Mouse (Mus musculus): ENCODE measurements around the gene Ppm1l. TPM values are rescaled to one million over a fixed set of nuclear protein-coding genes. Genes with fewer than 3 reads are reported as not detected.
"Not testable (repeated sequence)": the region's sequence is repeated elsewhere in the genome, so short reads cannot be mapped to it uniquely, and the experiment has no call there.

The Ppm1l gene
- total RNA-seq, 2 experiments from 2014 or later, result 1.5 to 2.2 TPM

GRCm38 (mm10) chr3:69527384-69527783 is 210.7 kb downstream of the Ppm1l start:
- peak; percentile 42 for ATAC-seq (replicated peaks; ENCODE audit: poor library complexity)

- no peak for ATAC-seq (replicated peaks; ENCODE audit: poor library complexity)
These were observed 212.9 kb downstream of the Ppm1l start for GRCm38 (mm10) chr3:69529576-69529975.

GRCm38 (mm10) chr3:69531511-69531910 is 214.8 kb downstream of the Ppm1l start:
- no peak for ATAC-seq (replicated peaks; ENCODE audit: poor library complexity)

GRCm38 (mm10) chr3:69532687-69533086 is 216.0 kb downstream of the Ppm1l start:
- no peak for ATAC-seq (replicated peaks; ENCODE audit: poor library complexity)

- no peak for ATAC-seq (replicated peaks; ENCODE audit: poor library complexity)
These were observed 218.8 kb downstream of the Ppm1l start for GRCm38 (mm10) chr3:69535486-69535885.

GRCm38 (mm10) chr3:69535941-69536647 is 219.4 kb downstream of the Ppm1l start:
- no peak for ATAC-seq (replicated peaks; ENCODE audit: poor library complexity)

- no peak for ATAC-seq (replicated peaks; ENCODE audit: poor library complexity)
These were observed 226.3 kb downstream of the Ppm1l start for GRCm38 (mm10) chr3:69542962-69543361.

- ATAC-seq (replicated peaks; ENCODE audit: poor library complexity), result no peak
These were observed 227.1 kb downstream of the Ppm1l start for GRCm38 (mm10) chr3:69543730-69544129.

- no peak for ATAC-seq (replicated peaks; ENCODE audit: poor library complexity)
These were observed 228.4 kb downstream of the Ppm1l start for GRCm38 (mm10) chr3:69545017-69545416.

GRCm38 (mm10) chr3:69548704-69549455 is 232.2 kb downstream of the Ppm1l start:
- ATAC-seq (replicated peaks; ENCODE audit: poor library complexity), result no peak

GRCm38 (mm10) chr3:69549602-69550001 is 232.9 kb downstream of the Ppm1l start:
- ATAC-seq (replicated peaks; ENCODE audit: poor library complexity), result no peak

GRCm38 (mm10) chr3:69555511-69555910 is 238.8 kb downstream of the Ppm1l start:
- ATAC-seq (replicated peaks; ENCODE audit: poor library complexity), result no peak

GRCm38 (mm10) chr3:69556092-69556778 is 239.6 kb downstream of the Ppm1l start:
- no peak for ATAC-seq (replicated peaks; ENCODE audit: poor library complexity)

GRCm38 (mm10) chr3:69559316-69559974 is 242.8 kb downstream of the Ppm1l start:
- ATAC-seq (replicated peaks; ENCODE audit: poor library complexity), result no peak

- ATAC-seq (replicated peaks; ENCODE audit: poor library complexity), result peak; percentile 91
These were observed 243.3 kb downstream of the Ppm1l start for GRCm38 (mm10) chr3:69559975-69560330.

- no peak for ATAC-seq (replicated peaks; ENCODE audit: poor library complexity)
These were observed 245.0 kb downstream of the Ppm1l start for GRCm38 (mm10) chr3:69561686-69562085.

- no peak for ATAC-seq (replicated peaks; ENCODE audit: poor library complexity)
These were observed 246.7 kb downstream of the Ppm1l start for GRCm38 (mm10) chr3:69563406-69563805.

- not testable (repeated sequence) for ATAC-seq (replicated peaks; ENCODE audit: poor library complexity)
These were observed 248.9 kb downstream of the Ppm1l start for GRCm38 (mm10) chr3:69565586-69565985.

GRCm38 (mm10) chr3:69572561-69572960 is 255.9 kb downstream of the Ppm1l start:
- no peak for ATAC-seq (replicated peaks; ENCODE audit: poor library complexity)

- ATAC-seq (replicated peaks; ENCODE audit: poor library complexity), result no peak
These were observed 258.9 kb downstream of the Ppm1l start for GRCm38 (mm10) chr3:69575577-69575976.

GRCm38 (mm10) chr3:69576715-69577114 is 260.1 kb downstream of the Ppm1l start:
- no peak for ATAC-seq (replicated peaks; ENCODE audit: poor library complexity)
